Mouse (Mus musculus) NIH3T3 (cell line): ENCODE results near the gene Junb.
A peak's percentile ranks its signal among the peaks of the same experiment; 100 is the strongest.

ENCODE experiments used
- DNase-seq: peaks from one replicate; pipeline ENCODE4 v3.0.0-alpha.2; 2012; ENCODE audit warnings: low read depth

Junb gene

DNA sequence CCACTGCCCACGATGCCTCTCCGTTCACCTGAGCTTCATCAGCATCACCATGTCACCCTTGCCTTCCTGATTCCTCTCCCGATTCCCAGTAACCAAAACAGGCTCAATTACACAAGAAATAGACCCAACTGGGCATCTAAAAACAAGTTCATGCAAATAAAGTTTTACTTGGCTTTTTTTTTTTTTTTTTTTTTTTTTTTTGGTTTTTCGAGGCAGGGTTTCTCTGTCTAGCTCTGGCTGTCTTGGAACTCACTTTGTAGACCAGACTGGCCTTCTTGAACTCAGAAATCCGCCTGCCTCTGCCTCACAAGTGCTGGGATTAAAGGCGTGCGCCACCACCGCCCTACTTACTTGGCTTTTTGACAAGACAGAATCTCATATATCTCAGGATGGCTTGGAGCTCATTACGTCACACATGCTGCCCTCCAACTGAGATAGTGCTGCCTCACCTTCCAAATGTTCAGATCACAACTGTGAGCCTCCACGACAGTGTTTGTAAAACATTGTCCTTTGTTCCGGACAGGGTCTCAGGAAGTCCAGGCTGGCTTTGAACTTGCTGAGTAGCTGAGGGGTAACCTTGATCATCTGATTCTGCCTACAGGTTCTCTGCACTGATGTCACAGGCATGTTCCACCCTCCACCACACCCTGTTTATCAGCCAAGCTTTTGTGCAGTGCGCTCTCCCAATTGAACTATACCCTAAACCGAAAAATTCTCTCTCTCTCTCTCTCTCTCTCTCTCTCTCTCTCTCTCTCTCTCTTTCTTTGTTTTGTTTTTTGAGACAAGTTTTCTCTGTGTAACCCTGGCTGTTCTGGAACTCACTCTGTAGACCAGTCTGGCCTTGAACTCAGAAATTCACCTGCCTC, 40.7 kb downstream of the Junb start:
- DNase-seq, result no peak

DNA sequence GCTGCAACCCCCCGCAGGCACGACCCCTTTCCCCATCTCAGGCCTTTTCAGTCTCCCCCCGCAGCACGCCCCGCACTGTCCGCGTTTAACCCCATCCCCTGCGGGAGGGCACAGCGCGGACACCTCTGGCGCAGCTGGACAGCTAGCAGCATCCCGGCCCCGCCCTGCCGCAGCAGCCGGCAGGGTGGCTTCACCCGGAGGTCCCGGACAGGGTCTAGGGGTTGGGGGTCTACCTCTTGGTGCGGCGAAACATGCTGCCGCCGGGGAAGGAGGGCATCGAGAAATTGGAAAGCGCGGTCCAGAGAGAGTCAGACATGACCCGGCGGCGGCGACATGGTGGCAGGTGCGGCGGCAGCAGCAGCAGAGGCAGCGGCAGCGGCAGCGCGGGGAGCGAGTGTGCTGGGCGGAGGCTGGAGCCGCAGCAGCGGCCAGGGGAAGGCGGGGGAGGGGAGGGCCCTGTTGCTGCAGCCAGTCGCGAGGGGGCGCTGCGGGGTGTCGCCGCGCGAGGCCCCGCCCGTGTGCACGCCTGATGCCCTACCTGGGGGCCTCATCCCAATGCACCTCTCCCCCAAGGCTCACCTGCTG, 41.5 kb downstream of the Junb start, which contains the start of gene Mast1:
Gene Mast1, minus strand, starts transcription at position 398 of the 585 bp plus-strand sequence.
- no peak for DNase-seq

DNA sequence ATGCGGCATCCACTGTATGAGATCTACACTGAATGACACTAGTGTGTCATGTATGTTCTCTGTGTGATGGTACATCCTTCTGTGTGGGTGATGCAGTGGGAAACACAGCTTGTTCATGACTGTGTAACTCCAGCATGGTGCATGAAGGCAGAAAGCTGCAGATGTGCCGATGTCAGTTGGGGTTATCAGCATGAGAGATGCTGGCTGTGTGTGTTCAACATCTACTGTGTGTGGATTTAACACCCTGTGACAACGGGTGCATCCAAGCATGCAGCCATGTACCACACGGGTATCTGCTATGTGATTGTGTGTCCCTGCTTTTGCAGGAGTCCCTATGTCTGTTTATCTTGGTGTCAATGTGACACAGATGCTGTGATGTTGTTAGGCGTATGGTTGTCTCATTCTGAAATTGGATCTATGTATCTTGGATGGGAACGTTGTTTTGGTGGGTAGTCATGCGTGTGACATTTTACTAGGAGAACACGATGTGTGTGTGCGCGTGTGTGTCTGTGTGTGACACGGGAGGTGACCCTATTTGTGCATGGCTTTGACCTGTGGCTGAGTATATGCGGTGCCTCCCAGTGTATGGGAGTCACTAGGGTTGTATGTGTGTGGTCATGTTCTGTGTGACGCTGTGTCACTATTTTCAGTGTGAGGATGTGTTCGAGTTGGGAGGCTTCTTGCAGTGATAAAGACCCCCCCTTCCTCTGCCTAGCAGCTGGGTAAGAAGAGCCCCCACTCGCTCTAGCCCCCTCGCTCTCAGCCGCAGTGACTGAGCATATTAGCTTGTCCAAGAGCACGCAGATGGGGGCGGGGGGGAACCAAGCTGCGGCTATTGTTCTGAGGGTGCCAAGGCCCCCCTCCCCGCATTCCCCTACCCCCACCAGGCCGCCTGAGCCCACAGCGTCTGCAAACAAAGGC, 42.2 kb downstream of the Junb start:
- DNase-seq, result no peak

DNA sequence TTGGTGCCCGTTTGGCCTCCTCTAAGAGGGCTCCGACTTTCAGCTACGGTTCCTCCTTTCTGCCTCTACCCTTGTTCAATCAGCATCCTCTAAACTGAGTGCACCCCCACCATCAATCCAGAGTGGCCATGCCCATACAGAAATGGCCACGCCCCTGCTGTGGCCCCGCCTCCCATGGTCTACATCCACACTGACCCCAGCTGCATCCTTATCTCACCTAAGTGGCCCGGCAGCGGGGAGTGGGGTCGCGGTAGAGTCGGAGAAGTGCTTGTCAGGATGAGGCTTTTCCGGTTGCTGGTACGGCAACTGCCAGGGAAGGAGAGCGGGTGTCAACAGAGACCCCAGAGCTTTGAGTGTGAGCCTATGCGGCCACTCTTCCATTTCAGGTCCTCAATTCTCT, 43.0 kb downstream of the Junb start:
- DNase-seq, result no peak

DNA sequence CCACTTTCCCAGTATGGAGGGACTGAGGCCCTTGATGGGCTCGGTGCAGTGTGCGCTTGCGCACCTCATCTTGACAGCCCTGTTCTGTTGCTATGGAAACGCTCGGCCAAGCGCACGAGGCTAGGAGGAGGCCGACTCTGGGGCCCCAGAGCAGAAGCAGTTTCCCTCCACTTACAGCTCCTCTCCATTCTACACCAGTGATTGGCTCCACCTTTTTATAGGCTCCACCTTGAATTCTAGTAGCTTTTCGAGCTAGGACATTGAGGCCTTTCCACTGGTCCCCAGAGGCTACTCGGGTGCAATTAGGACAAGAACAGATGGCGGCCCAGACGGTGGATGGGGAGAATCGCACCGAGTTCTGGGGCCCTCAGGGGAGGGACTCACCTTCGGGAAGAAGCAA, 43.7 kb downstream of the Junb start:
- no peak for DNase-seq

DNA sequence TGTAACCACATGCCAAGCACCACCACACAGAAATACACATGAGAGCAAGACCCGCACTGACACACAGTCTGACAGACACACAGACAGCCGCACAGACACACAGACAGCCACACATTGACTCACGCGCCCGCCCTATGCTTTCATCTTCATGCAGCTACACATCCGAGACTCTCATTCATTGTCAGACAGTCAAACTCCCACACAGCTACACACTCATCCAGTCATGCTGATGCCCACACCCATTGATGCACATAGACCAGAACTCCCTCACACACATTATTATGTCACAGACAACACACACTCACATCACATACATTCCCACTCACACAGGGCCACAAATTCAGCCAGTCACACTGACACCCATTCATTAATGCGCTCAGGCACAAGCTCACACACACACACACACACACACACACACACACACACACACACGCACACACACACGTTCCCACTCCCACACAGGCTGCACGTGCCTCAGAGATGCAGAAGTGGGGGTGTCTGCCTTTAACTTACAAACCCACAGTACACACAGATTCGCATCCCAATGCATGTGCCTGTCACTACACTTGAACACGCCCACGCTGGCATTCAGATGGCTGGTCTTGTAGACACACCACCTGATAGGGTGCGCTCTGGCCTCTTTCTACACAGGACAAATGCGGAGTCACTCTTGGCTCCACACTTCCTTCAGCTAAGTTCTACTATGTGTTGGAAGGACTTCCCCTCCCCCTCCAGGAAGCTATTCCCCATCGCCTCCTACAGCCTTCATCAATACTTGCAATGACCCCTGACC, 44.6 kb downstream of the Junb start:
- no peak for DNase-seq

DNA sequence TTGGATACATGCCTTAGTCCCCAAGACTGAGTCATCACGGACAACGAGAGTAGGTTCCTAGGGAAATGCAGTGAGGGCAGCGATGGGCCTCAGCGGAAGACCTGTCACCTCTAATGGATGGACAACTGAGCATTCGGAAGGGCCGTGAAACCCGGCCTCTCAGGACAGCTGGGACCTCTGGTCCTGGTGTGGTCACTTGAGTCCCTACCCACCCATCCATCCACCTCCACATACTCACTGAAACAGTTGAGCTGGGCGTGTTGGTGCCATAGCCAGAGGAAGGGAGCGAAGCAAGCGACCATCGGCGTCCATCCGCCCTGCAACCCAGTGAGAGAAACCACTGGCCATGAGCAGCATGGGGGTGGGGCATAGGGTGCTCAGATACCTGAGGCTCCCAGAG, 47.9 kb downstream of the Junb start:
- no peak for DNase-seq

DNA sequence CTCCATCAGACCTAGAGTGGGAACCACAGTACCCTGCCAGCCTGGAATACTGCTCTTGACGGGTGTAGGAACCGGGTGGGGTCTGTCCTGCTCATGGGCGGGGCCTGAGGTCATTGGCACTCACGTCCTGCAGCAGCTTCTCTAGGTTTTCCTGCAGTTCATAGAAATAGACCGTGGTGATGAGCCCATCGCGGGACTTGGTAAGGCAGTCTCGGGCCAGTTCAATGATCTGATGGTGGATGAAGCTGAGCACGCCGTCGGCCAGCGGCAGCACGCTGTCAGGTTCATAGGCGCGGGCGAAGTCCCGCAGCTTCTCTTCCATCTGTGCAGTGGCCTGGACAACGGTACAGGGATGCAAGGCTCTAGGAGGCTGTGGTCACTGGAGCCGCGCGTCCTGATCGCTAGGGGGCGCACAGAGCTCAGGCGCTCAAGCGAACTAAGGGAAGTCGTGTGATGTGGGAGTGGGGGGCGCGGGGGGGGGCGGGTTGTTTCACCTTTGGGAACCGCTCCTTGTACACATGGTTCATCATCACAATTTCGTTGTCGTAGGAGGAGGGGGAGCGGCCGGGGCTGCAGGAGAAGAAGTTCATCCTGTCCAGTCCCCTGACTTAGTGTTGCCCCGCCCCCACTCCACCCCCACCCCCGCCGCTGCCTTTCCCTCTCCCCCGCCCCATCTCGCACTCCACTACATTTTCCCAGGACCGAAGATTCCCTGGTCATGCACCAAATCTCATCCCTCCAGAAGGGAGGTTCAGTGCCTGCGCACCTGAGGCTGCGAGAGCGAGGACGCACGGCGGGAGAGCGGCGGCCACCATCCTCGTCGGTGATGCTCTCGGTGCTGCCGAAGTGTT, 49.8 kb downstream of the Junb start:
- peak; percentile 91 for DNase-seq

DNA sequence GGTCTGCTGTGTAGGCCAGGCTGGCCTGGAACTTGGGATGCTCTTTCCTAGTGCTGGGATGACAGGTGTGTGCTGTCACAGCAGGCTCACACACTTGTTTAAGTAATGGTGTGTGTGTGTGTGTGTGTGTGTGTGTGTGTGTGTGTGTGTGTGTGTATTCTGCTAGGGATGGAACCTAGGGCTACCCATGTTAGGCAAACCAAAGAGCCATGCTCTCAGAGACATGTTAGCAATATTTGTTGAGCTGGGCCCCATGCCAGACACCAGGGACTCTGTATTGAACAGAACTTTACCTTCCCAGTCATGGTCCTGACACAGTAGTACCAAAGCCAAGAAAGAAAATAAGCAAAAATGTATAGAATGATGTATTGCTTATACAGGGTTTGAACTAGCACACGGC, 51.0 kb downstream of the Junb start:
- DNase-seq, result no peak

DNA sequence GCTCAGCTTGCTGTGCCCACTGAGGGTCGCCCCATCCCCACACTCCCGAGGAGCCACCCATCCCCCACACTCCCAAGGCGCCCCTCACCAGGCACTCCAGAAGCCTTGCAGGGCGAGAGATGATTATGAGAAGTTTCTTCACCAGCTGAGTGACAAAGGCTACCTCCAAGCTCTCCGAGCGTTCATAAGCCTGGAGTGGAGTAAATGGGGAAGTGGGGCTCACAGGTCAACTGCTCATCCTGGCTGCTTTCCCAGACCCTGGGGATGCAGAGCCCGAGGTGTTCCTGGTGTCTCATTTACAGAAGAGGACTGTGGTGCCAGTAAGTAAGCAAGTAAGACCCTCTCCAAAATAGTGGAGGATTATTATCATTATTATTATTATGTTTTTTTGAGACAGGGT, 53.0 kb downstream of the Junb start:
- no peak for DNase-seq
